Mouse (Mus musculus): ENCODE data around the gene 9930111J21Rik2. TPM values are rescaled to one million over a fixed set of nuclear protein-coding genes. Genes with fewer than 3 reads are reported as not detected.
"Not testable (repeated sequence)": the region's sequence is repeated elsewhere in the genome, so short reads cannot be mapped to it uniquely, and the experiment has no call there.

The 9930111J21Rik2 gene
- polyA plus RNA-seq, 1 experiment from 2014 or later = 0.32 TPM

DNA sequence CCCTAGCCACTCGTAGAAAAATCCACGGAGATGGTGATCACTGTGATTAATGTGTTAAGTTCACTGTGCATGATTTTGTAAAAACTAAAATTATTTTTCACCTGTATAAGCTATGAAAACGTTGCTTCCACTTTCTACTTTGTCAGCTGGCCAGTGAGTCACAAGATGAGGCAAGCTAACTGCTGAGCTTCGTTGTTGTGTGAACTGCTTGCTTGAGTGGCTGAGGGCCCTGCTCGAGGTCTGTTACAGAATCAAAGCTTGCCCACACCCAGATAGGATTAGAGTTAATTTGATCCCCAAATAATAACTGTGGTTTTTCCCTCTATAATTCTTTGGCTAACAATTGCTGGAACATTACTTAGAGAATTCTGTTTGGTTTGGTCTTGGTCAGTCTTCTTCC, 71.0 kb downstream of the 9930111J21Rik2 start:
- DNase-seq (ENCODE audit: extremely low spot score, low spot score); H3K36me3 ChIP-seq (replicated peaks); H3K4me3 ChIP-seq; H3K27ac ChIP-seq; H3K27me3 ChIP-seq (ENCODE audit: poor library complexity, severe bottlenecking); H3K4me1 ChIP-seq; H3K9me3 ChIP-seq: not testable (repeated sequence)
- no CpG with 5 or more reads among the region's 5 CpGs for WGBS

DNA sequence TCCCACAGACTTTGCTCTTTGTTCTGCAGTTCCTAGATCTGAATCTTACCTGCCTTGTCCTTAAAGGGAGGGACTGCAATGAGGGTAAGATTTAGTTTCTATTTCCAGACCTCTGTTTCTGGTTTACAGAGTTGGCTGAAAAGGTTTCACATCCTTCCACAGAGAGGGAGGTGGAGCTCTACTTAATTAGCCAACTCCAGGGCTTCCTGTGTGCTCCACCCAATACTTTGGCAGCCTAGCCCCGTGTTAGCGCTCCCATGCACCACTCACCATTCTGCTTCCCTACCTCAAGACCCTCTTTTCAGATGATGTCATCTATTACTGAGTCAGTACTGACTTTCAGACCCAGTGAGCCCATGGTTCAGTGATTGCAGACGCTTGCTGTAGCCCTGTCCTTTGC, 71.8 kb downstream of the 9930111J21Rik2 start, which contains the start of gene 9930111J21Rik1:
Gene 9930111J21Rik1 (minus strand): TSS at position 148 of the 400 bp plus-strand sequence.
- not testable (repeated sequence) for H3K4me3 ChIP-seq; H3K36me3 ChIP-seq (replicated peaks); DNase-seq (ENCODE audit: extremely low spot score, low spot score); H3K27ac ChIP-seq; H3K27me3 ChIP-seq (ENCODE audit: poor library complexity, severe bottlenecking); H3K9me3 ChIP-seq; H3K4me1 ChIP-seq
- WGBS = no CpG with 5 or more reads among the region's 3 CpGs

DNA sequence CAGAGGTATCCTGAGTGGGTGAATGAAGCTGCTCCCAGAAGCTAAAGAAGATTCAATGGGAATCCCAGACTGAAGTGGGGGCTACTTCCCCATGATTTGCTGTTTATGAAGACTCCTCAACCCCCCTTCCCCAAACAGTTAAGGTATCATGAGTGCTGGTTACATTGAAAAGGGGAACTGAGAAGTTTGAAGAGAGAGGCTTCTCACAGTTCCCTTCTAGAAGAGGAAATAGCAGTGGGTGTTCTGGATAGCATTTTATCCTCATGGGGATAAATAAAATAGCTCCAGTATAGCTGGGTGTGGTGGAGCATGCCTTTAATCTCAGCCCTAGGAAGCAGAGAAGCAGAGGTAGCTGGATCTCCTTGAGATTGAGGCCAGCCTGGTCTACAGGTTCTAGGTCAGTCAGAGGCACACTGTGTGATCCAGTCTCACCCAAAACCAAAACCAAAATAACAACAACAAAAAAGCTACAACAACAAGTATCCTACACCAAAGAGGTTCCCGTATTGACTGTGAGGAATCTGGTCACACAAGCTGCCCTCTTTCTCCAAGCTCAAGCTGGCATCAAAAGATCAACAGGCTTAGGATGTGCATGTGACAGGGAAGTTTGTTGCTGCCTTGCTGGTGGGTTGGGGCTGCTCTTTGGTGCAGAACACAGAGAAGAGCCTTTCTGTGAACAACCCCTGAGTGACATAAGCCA, 72.7 kb downstream of the 9930111J21Rik2 start, which contains the start of gene Olfr56:
Gene Olfr56 (plus strand): TSS at position 650 of the 700 bp plus-strand sequence.
- not testable (repeated sequence) for H3K36me3 ChIP-seq (replicated peaks); H3K27me3 ChIP-seq (ENCODE audit: poor library complexity, severe bottlenecking); H3K4me3 ChIP-seq; H3K27ac ChIP-seq; H3K4me1 ChIP-seq; H3K9me3 ChIP-seq; DNase-seq (ENCODE audit: extremely low spot score, low spot score)
- no CpG with 5 or more reads among the region's 1 CpGs for WGBS

DNA sequence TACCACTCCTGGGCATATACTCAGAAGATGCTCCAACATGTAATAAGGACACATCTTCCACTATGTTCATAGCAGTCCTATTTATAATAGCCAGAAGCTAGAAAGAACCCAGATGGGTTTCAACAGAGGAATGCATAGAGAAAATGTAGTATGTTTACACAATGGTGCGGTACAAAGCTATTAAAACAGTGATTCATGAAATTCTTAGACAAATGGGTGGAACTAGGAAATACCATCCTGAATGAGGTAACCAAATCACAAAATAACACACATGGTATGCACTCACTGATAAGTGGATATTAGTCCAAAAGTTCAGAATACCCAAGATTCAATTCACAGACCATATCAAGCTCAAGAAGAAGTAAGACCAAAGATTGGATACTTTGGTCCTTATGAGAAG, 76.4 kb downstream of the 9930111J21Rik2 start:
- H3K9me3 ChIP-seq; H3K36me3 ChIP-seq (replicated peaks); H3K27ac ChIP-seq; H3K4me3 ChIP-seq; DNase-seq (ENCODE audit: extremely low spot score, low spot score); H3K27me3 ChIP-seq (ENCODE audit: poor library complexity, severe bottlenecking); H3K4me1 ChIP-seq: not testable (repeated sequence)
- no CpG with 5 or more reads among the region's 1 CpGs for WGBS

Other genes with a start within 250 kb of the 9930111J21Rik2 start
- gene Trim41, start 233.9 kb downstream of the 9930111J21Rik2 start, polyA plus RNA-seq (2016; fragmentation: Nextera tagmentation; extraction: Ambion mirVana) = 4.0 and 4.6 TPM in 2 replicates
- 0.07 and 0.31 TPM in 2 replicates for gene Trim7, start 225.1 kb downstream of the 9930111J21Rik2 start, polyA plus RNA-seq (2016; fragmentation: Nextera tagmentation; extraction: Ambion mirVana)
- gene Gm12184, start 224.6 kb downstream of the 9930111J21Rik2 start, polyA plus RNA-seq (2016; fragmentation: Nextera tagmentation; extraction: Ambion mirVana) = 2.3 and 4.3 TPM in 2 replicates
- gene Irgm1, start 179.6 kb downstream of the 9930111J21Rik2 start, polyA plus RNA-seq (2016; fragmentation: Nextera tagmentation; extraction: Ambion mirVana) = 1.2 and 1.6 TPM in 2 replicates
- 0.06 TPM in 1 of 2 replicates, not detected in the other for gene Gm5431, start 149.0 kb downstream of the 9930111J21Rik2 start, polyA plus RNA-seq (2016; fragmentation: Nextera tagmentation; extraction: Ambion mirVana)
- 1.4 and 1.5 TPM in 2 replicates for gene Psme2b, start 105.1 kb downstream of the 9930111J21Rik2 start, polyA plus RNA-seq (2016; fragmentation: Nextera tagmentation; extraction: Ambion mirVana)
- gene Olfr56, start 72.4 kb downstream of the 9930111J21Rik2 start, polyA plus RNA-seq (2016; fragmentation: Nextera tagmentation; extraction: Ambion mirVana) = not detected in 2 replicates
- gene 9930111J21Rik1, start 71.8 kb downstream of the 9930111J21Rik2 start, polyA plus RNA-seq (2016; fragmentation: Nextera tagmentation; extraction: Ambion mirVana) = 0.22 and 0.45 TPM in 2 replicates
- not detected in 2 replicates for gene Gm12185, start 59.0 kb downstream of the 9930111J21Rik2 start, polyA plus RNA-seq (2016; fragmentation: Nextera tagmentation; extraction: Ambion mirVana)
- gene Tgtp1, start 57.1 kb downstream of the 9930111J21Rik2 start, polyA plus RNA-seq (2016; fragmentation: Nextera tagmentation; extraction: Ambion mirVana) = not detected in 2 replicates
- not detected in 2 replicates for gene Tgtp2, start 13.0 kb upstream of the 9930111J21Rik2 start, polyA plus RNA-seq (2016; fragmentation: Nextera tagmentation; extraction: Ambion mirVana)
- 0.12 and 0.62 TPM in 2 replicates for gene Ifi47, start 25.3 kb upstream of the 9930111J21Rik2 start, polyA plus RNA-seq (2016; fragmentation: Nextera tagmentation; extraction: Ambion mirVana)
- not detected in 2 replicates for gene Olfr1396, start 63.6 kb upstream of the 9930111J21Rik2 start, polyA plus RNA-seq (2016; fragmentation: Nextera tagmentation; extraction: Ambion mirVana)
- gene Olfr1395, start 91.0 kb upstream of the 9930111J21Rik2 start, polyA plus RNA-seq (2016; fragmentation: Nextera tagmentation; extraction: Ambion mirVana) = not detected in 2 replicates
- not detected in 2 replicates for gene Olfr1394, start 103.1 kb upstream of the 9930111J21Rik2 start, polyA plus RNA-seq (2016; fragmentation: Nextera tagmentation; extraction: Ambion mirVana)
- 0.07 and 0.14 TPM in 2 replicates for gene Btnl9, start 135.9 kb upstream of the 9930111J21Rik2 start, polyA plus RNA-seq (2016; fragmentation: Nextera tagmentation; extraction: Ambion mirVana)
- 42.3 and 49.2 TPM in 2 replicates for gene Zfp62, start 152.1 kb upstream of the 9930111J21Rik2 start, polyA plus RNA-seq (2016; fragmentation: Nextera tagmentation; extraction: Ambion mirVana)
- gene Mgat1, start 192.9 kb upstream of the 9930111J21Rik2 start, polyA plus RNA-seq (2016; fragmentation: Nextera tagmentation; extraction: Ambion mirVana) = 39.6 and 44.9 TPM in 2 replicates
- 0.07 TPM in 1 of 2 replicates, not detected in the other for gene Olfr1393, start 227.1 kb upstream of the 9930111J21Rik2 start, polyA plus RNA-seq (2016; fragmentation: Nextera tagmentation; extraction: Ambion mirVana)
- not detected in 2 replicates for gene Olfr1392, start 234.0 kb upstream of the 9930111J21Rik2 start, polyA plus RNA-seq (2016; fragmentation: Nextera tagmentation; extraction: Ambion mirVana)